Mouse (Mus musculus): Measurements from ENCODE around the gene Dnajc27. TPM values are rescaled to one million over a fixed set of nuclear protein-coding genes. Genes with fewer than 3 reads are reported as not detected.

Dnajc27 gene
- polyA plus RNA-seq, 1 experiment from 2014 or later = 10.6 TPM

Other genes starting within 250 kb of the Dnajc27 start
- gene Pomc, start 127.6 kb upstream of the Dnajc27 start, polyA plus RNA-seq (2016; fragmentation: Nextera tagmentation; extraction: Ambion mirVana) = 6.3 and 17.0 TPM in 2 replicates
- 7.3 and 8.4 TPM in 2 replicates for gene Efr3b, start 43.7 kb upstream of the Dnajc27 start, polyA plus RNA-seq (2016; fragmentation: Nextera tagmentation; extraction: Ambion mirVana)
- 6.1 and 7.7 TPM in 2 replicates for gene Adcy3, start 50.5 kb downstream of the Dnajc27 start, polyA plus RNA-seq (2016; fragmentation: Nextera tagmentation; extraction: Ambion mirVana)
- gene Ptrhd1, start 151.4 kb downstream of the Dnajc27 start, polyA plus RNA-seq (2016; fragmentation: Nextera tagmentation; extraction: Ambion mirVana) = 5.9 and 6.0 TPM in 2 replicates
- 22.8 and 23.5 TPM in 2 replicates for gene Cenpo, start 151.7 kb downstream of the Dnajc27 start, polyA plus RNA-seq (2016; fragmentation: Nextera tagmentation; extraction: Ambion mirVana)